In genomic region chr10:80324120-80325037, GRCm38 (mm10) we compare ENCODE assay signal across 9 mouse cellular contexts. TPM values are rescaled to one million over a fixed set of nuclear protein-coding genes. Genes with fewer than 3 reads are reported as not detected.
DNase-seq lines count a peak whose midpoint lies in the region; ATAC-seq and TF ChIP-seq lines count a peak whose summit lies in the region.
"Had no signal": no experiment of that assay in that cellular context is flagged by ENCODE, and none has a peak within 500 bp of the region (broad histone marks: within the 10 kb centered on the region; RNA-seq: fewer than 3 reads in every experiment).

No protein-coding gene starts in this region.

- no peak for ATAC-seq in hindbrain, embryonic 15.5 days (ENCODE audit: low FRiP score, low read depth)
- ATAC-seq in midbrain, embryonic 15.5 days (replicated peaks), result no peak
- no peak for ATAC-seq in CD4-positive, CD25-positive, alpha-beta regulatory T cell, adult 4 months

- 73% methylated on average over 17 of the region's 17 CpGs for WGBS in hindbrain, embryonic 15.5 days
- 74% methylated on average over 17 of the region's 17 CpGs for WGBS in midbrain, embryonic 15.5 days

- H3K9ac ChIP-seq in hindbrain, embryonic 15.5 days, result no peak overlapping the region
- H3K9ac ChIP-seq in midbrain, embryonic 15.5 days, result no peak overlapping the region

- no peak for TF ChIP-seq CTCF in layer of hippocampus, adult 2 months (conservative IDR thresholded peaks at IDR 0.05)

- H3K36me3 ChIP-seq in hindbrain, embryonic 15.5 days, result no peaks in the 10 kb centered on the region
- no peaks in the 10 kb centered on the region for H3K36me3 ChIP-seq in midbrain, embryonic 15.5 days (replicated peaks)

- peaks cover 6% of the 10 kb centered on the region for H3K4me1 ChIP-seq in brown adipose tissue, adult 24 weeks (ENCODE audit: control insufficient read depth, insufficient read depth, insufficient read length, low read length)
- H3K4me1 ChIP-seq in hindbrain, embryonic 15.5 days (replicated peaks), result peaks cover 22% of the 10 kb centered on the region
- H3K4me1 ChIP-seq in midbrain, embryonic 15.5 days, result peaks cover 29% of the 10 kb centered on the region

- peak; percentile 70 for DNase-seq in kidney, adult 9 months
- no peak for DNase-seq in kidney, adult 18-20 months
- no peak for DNase-seq in adrenal gland, postnatal 4 days (ENCODE audit: low spot score in 2 of 2)
- no peak for DNase-seq in layer of hippocampus, adult 2 months (ENCODE audit: low spot score in 2 of 2)

- H3K4me2 ChIP-seq in hindbrain, embryonic 15.5 days, result 0 out of 2 replicates have a peak overlapping the region, but pooled peaks have one; percentile 93
- H3K4me2 ChIP-seq in midbrain, embryonic 15.5 days, result peak overlapping the region; percentile 89; the same call in 1 of the 2 replicates

- no peaks in the 10 kb centered on the region for H3K27me3 ChIP-seq in hindbrain, embryonic 15.5 days
- 0 out of 2 replicates have a peak, but pooled peaks cover 2% of the 10 kb centered on the region for H3K27me3 ChIP-seq in midbrain, embryonic 15.5 days (replicated peaks)

- H3K9me3 ChIP-seq in hindbrain, embryonic 15.5 days, result no peaks in the 10 kb centered on the region
- H3K9me3 ChIP-seq in midbrain, embryonic 15.5 days, result no peaks in the 10 kb centered on the region

- peak overlapping the region; percentile 85 for H3K27ac ChIP-seq in brown adipose tissue, adult 24 weeks (replicated peaks; ENCODE audit: low read depth, low read length)
- no peak overlapping the region for H3K27ac ChIP-seq in hindbrain, embryonic 15.5 days (replicated peaks)
- H3K27ac ChIP-seq in midbrain, embryonic 15.5 days, result no peak overlapping the region
- H3K27ac ChIP-seq in layer of hippocampus, adult 2 months, result no peak overlapping the region

- H3K4me3 ChIP-seq in brown adipose tissue, adult 24 weeks (ENCODE audit: insufficient read depth, low read depth, low read length), result peak overlapping the region; percentile 44
- H3K4me3 ChIP-seq in hindbrain, embryonic 15.5 days, result no peak overlapping the region
- peak overlapping the region; percentile 48; the same call in 1 of the 2 replicates for H3K4me3 ChIP-seq in midbrain, embryonic 15.5 days
- H3K4me3 ChIP-seq in layer of hippocampus, adult 2 months, result no peak overlapping the region; the same call in 1 of the 2 replicates

RNA-seq across cellular contexts. Expression of gene 2310011J03Rik, which starts 4.0 kb away (rescaled TPM):
- 24.3 and 25.7 TPM in 2 replicates for polyA plus RNA-seq in brown adipose tissue, adult 24 weeks (2012; ENCODE audit: insufficient read depth, insufficient read length, missing spikeins)
- polyA plus RNA-seq in hindbrain, embryonic 15.5 days (2015; fragmentation: Nextera tagmentation; extraction: Ambion mirVana), result 29.8 and 30.1 TPM in 2 replicates
- polyA plus RNA-seq in midbrain, embryonic 15.5 days (2015; fragmentation: Nextera tagmentation; extraction: Ambion mirVana), result 25.4 and 28.0 TPM in 2 replicates
- polyA plus RNA-seq in CD4-positive, CD25-positive, alpha-beta regulatory T cell, adult 4 months (2017; shearing (Covaris generic)), result 10 to 100 TPM; 47.1 to 59.9 TPM
- 10 to 100 TPM; 30.8 to 31.2 TPM for total RNA-seq in adrenal gland, postnatal 4 days (2021)
- total RNA-seq in layer of hippocampus, adult 2 months (2021), result 10 to 100 TPM; 23.5 to 25.7 TPM

RNA-seq across cellular contexts. Expression of gene Pcsk4, which starts 4.9 kb away (rescaled TPM):
- polyA plus RNA-seq in brown adipose tissue, adult 24 weeks (2012; ENCODE audit: insufficient read depth, insufficient read length, missing spikeins), result 4.3 and 7.8 TPM in 2 replicates
- 6.1 and 6.7 TPM in 2 replicates for polyA plus RNA-seq in hindbrain, embryonic 15.5 days (2015; fragmentation: Nextera tagmentation; extraction: Ambion mirVana)
- 4.4 and 5.8 TPM in 2 replicates for polyA plus RNA-seq in midbrain, embryonic 15.5 days (2015; fragmentation: Nextera tagmentation; extraction: Ambion mirVana)
- polyA plus RNA-seq in CD4-positive, CD25-positive, alpha-beta regulatory T cell, adult 4 months (2017; shearing (Covaris generic)), result 10 to 100 TPM; 11.9 to 12.3 TPM
- 1 to 10 TPM; 7.7 to 7.8 TPM for total RNA-seq in adrenal gland, postnatal 4 days (2021)
- total RNA-seq in layer of hippocampus, adult 2 months (2021), result 1 to 10 TPM; 2.8 to 3.2 TPM
- total RNA-seq: neutrophil, adult 5-6 weeks had no signal

RNA-seq across cellular contexts. Expression of gene Reep6, which starts 5.4 kb away (rescaled TPM):
- 15.7 and 17.7 TPM in 2 replicates for polyA plus RNA-seq in brown adipose tissue, adult 24 weeks (2012; ENCODE audit: insufficient read depth, insufficient read length, missing spikeins)
- polyA plus RNA-seq in hindbrain, embryonic 15.5 days (2015; fragmentation: Nextera tagmentation; extraction: Ambion mirVana), result 5.7 and 7.1 TPM in 2 replicates
- 5.5 TPM in 2 replicates for polyA plus RNA-seq in midbrain, embryonic 15.5 days (2015; fragmentation: Nextera tagmentation; extraction: Ambion mirVana)
- polyA plus RNA-seq in CD4-positive, CD25-positive, alpha-beta regulatory T cell, adult 4 months (2017; shearing (Covaris generic)), result under 1 TPM in 1 of 2 experiments, not detected in 1; 0.51 TPM
- total RNA-seq in adrenal gland, postnatal 4 days (2021), result 10 to 100 TPM; 13.1 to 26.7 TPM
- 10 to 100 TPM in 1 of 2 experiments, 1 to 10 TPM in 1; 9.6 to 11.0 TPM for total RNA-seq in layer of hippocampus, adult 2 months (2021)
- total RNA-seq: neutrophil, adult 5-6 weeks had no signal

RNA-seq across cellular contexts. Expression of gene Adamtsl5, which starts 23.8 kb away (rescaled TPM):
- 2.9 and 4.2 TPM in 2 replicates for polyA plus RNA-seq in brown adipose tissue, adult 24 weeks (2012; ENCODE audit: insufficient read depth, insufficient read length, missing spikeins)
- polyA plus RNA-seq in hindbrain, embryonic 15.5 days (2015; fragmentation: Nextera tagmentation; extraction: Ambion mirVana), result 0.76 and 1.2 TPM in 2 replicates
- polyA plus RNA-seq in midbrain, embryonic 15.5 days (2015; fragmentation: Nextera tagmentation; extraction: Ambion mirVana), result 0.67 and 0.79 TPM in 2 replicates
- polyA plus RNA-seq in CD4-positive, CD25-positive, alpha-beta regulatory T cell, adult 4 months (2017; shearing (Covaris generic)), result not detected
- total RNA-seq in adrenal gland, postnatal 4 days (2021), result 10 to 100 TPM; 12.8 to 13.2 TPM
- total RNA-seq in layer of hippocampus, adult 2 months (2021), result 1 to 10 TPM; 4.7 to 7.2 TPM
- total RNA-seq: neutrophil, adult 5-6 weeks had no signal

RNA-seq across cellular contexts. Expression of gene Apc2, which starts 28.6 kb away (rescaled TPM):
- polyA plus RNA-seq in brown adipose tissue, adult 24 weeks (2012; ENCODE audit: insufficient read depth, insufficient read length, missing spikeins), result 0.38 TPM in 1 of 2 replicates, not detected in the other
- 175 and 181 TPM in 2 replicates for polyA plus RNA-seq in hindbrain, embryonic 15.5 days (2015; fragmentation: Nextera tagmentation; extraction: Ambion mirVana)
- 223 and 247 TPM in 2 replicates for polyA plus RNA-seq in midbrain, embryonic 15.5 days (2015; fragmentation: Nextera tagmentation; extraction: Ambion mirVana)
- polyA plus RNA-seq in CD4-positive, CD25-positive, alpha-beta regulatory T cell, adult 4 months (2017; shearing (Covaris generic)), result under 1 TPM in 1 of 2 experiments, not detected in 1; 0.16 TPM
- total RNA-seq in adrenal gland, postnatal 4 days (2021), result 10 to 100 TPM in 1 of 2 experiments, 1 to 10 TPM in 1; 9.9 to 10.4 TPM
- 100 to 1,000 TPM in 1 of 2 experiments, 10 to 100 TPM in 1; 98.3 to 110 TPM for total RNA-seq in layer of hippocampus, adult 2 months (2021)

Comparison
In these comparisons a context has a peak if more than half of its experiments do, and no peak if none do; other contexts are left out.
1. H3K4me3 ChIP-seq: peak in brown adipose tissue, adult 24 weeks (single experiment) and midbrain, embryonic 15.5 days (single experiment); none in hindbrain, embryonic 15.5 days (single experiment) and layer of hippocampus, adult 2 months (single experiment).